Mouse (Mus musculus) ovary, postnatal 36 days (tissue): ENCODE results near the gene Ccdc36.
A peak's percentile ranks its signal among the peaks of the same experiment; 100 is the strongest.

ENCODE experiments used
- DNase-seq: peaks from one replicate; pipeline ENCODE4 v3.0.0; 2022; ENCODE audit warnings: low spot score, mixed read lengths

Gene Ccdc36

GRCm38 (mm10) chr9:108428384-108428783 is at the start of gene Ccdc36:
Gene Ccdc36, minus strand, starts transcription at chr9:108428484.
- DNase-seq, result no peak

GRCm38 (mm10) chr9:108474528-108474927 is 46.2 kb upstream of the Ccdc36 start:
- DNase-seq, result no peak

DNA sequence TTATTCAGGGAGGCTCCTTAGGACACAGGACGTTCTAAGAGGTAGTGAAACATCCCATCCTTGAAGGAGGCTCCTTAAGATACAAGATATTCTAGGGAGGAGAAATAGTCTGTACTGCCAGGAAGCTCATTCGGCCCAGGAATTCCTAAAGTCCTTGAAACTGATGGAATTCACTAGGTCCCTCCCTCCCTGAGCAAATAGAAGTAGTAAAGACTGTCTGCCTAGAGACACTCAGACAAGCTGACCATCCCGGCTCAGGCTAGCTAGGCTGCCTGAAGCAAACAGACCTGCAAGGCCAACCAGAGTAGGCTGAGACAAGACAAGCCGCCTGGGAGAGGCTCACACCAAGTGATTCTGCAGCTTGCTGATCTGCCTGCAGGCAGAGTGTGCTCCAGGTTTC is 41.6 kb upstream of the Ccdc36 start:
- no peak for DNase-seq

GRCm38 (mm10) chr9:108469430-108469829 is 41.1 kb upstream of the Ccdc36 start:
- DNase-seq, result no peak

- no peak for DNase-seq
Observed at GRCm38 (mm10) chr9:108466219-108466618, 37.9 kb upstream of the Ccdc36 start.

DNA sequence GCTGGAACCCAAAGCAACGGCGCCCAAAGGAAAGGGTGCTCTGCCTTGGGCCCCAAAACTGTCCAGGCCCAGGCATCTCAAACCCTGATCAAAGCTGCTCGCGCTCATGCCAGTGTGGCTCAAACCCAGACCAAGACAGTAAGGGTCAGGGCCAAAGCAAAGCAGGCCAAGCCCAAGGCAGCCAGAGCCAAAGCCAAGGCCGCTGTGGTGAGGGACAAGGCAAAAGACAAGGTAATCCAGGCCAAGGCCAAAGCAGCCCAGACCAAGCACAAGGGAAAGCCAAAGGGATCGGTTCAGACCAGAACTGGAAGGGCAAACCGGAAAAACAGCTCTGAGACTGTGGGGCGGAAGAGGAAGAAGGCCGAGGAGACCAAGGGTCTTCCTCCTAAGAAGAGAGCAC is 35.4 kb upstream of the Ccdc36 start:
- no peak for DNase-seq

- no peak for DNase-seq
Observed at GRCm38 (mm10) chr9:108462192-108462591, 33.9 kb upstream of the Ccdc36 start.

- DNase-seq, result no peak
Observed at GRCm38 (mm10) chr9:108461675-108462074, 33.4 kb upstream of the Ccdc36 start.

GRCm38 (mm10) chr9:108461181-108461631 is 32.9 kb upstream of the Ccdc36 start, which contains the start of gene Klhdc8b:
Gene Klhdc8b, minus strand, starts transcription at chr9:108461581.
- DNase-seq, result no peak

GRCm38 (mm10) chr9:108460319-108461178 is 32.3 kb upstream of the Ccdc36 start, which contains the start of gene Ccdc71:
Gene Ccdc71, plus strand, starts transcription at chr9:108460527.
- peak; percentile 84 for DNase-seq

GRCm38 (mm10) chr9:108459939-108460318 is 31.6 kb upstream of the Ccdc36 start:
- DNase-seq, result no peak

- no peak for DNase-seq
Observed at GRCm38 (mm10) chr9:108456953-108457352, 28.7 kb upstream of the Ccdc36 start.

- DNase-seq, result no peak
Observed at GRCm38 (mm10) chr9:108455747-108456571, 27.7 kb upstream of the Ccdc36 start.

GRCm38 (mm10) chr9:108454429-108454828 is 26.1 kb upstream of the Ccdc36 start:
- no peak for DNase-seq

DNA sequence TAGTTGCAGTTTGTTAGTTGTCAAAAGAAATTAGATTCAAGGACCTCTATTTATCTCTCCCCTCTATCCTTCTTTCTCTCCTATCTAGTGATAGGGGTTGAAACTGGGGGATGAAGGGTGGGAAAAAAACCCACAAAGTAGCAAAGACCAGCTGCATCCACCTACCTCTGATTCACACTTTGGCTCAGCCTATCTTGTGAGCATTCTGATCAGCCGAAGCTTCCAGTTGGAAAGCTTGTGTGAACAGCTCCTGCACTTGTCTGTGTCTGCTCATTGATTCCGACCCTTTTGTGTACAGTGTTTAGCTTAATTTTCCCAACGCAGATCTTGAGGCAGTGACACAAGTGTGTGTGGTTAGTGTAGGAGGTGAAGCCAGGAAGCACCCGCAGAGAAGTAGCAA is 25.2 kb upstream of the Ccdc36 start:
- no peak for DNase-seq

DNA sequence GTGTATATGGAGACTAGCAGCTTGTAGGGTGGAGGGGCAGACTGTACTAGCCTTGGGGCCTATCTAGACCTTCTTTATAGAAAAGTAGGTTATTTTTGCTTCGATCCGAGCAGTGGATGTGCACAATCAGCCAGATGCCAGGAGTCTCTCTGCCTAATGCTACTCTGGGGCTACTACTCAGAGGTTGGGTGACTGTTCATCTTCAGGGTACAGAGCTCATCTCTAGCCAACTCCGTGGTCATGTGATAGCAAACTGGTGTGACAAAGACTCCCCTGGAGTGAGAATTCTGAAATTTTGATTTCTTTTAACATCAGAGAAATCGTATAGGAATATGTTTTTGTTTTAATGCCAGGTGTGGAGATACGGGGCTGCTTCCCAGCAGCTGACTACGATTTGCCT is 24.6 kb upstream of the Ccdc36 start:
- DNase-seq, result no peak

GRCm38 (mm10) chr9:108452291-108452906 is 24.1 kb upstream of the Ccdc36 start:
- DNase-seq, result peak; percentile 86

DNA sequence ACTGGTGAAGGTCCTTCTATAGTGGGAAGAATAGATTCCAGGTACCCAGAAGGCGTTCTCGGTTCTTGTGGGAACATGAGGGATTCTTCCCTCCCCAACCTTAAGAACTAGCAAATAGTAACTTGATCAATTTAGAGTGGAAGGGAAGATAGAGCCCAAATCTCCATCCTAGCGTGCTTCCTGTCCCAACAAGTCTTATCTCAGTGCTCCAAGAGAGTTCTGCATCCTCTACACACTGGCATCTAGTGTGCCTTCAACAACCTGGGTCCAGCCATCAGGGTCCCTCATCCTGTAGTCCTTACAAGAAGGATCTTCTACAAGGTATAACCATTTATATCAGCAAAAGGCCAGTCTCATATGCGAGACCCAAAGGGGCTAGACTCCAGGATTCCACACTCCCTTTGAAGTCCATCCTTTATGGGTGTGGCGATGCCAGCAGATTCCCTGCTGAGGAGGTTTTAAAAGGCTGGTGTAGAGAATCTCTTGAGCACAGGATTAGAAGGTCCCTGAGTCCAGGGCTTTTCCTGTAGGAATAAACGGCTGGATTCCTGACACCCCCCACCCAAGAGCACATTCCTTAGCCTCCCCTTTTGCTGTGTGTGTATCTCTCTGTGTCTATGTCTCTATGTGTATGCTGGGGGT is 23.4 kb upstream of the Ccdc36 start:
- DNase-seq, result no peak

- no peak for DNase-seq
Observed at GRCm38 (mm10) chr9:108451170-108451493, 22.8 kb upstream of the Ccdc36 start.

DNA sequence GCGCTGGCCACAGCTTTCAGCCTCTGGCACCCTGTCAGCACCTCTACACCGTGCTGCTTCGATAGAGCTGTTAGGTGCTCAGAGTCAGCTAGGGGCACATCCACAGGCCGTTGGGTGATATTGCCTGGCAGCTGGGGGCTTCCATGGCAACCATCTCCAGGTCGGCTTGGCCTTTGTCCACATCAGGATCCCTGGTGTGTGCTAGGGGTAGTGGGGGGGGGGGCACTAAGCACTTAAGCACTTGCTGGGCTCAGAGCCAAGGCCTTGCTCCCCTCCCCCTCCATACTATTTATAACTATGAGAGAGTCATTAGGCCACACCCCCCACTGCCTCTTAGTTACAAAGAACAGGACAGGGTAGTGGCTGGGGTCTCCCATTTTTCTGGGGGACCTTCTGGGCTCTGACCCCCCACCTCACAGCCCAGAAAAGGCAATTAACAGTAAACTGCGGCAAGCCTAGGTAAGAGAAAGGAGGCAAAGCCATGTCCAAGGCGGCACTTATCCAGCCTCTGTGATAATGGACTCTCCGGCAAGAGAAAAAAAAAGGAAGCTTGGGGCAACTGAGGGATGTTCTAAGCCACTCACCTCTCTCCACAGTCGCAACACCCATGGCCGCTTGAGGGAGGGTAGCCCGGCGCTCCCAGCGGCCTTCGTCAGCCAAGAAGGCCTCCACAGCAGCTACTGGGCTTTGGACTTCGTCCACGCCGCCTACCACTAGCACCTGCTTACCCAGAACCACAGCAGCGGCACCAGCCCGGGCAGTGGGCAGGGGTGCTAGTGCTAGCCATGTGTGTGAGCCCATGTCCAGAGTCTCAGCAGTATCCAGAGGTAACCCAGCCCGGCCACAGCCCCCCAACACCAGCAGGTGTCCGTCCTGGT is 22.2 kb upstream of the Ccdc36 start:
- no peak for DNase-seq

DNA sequence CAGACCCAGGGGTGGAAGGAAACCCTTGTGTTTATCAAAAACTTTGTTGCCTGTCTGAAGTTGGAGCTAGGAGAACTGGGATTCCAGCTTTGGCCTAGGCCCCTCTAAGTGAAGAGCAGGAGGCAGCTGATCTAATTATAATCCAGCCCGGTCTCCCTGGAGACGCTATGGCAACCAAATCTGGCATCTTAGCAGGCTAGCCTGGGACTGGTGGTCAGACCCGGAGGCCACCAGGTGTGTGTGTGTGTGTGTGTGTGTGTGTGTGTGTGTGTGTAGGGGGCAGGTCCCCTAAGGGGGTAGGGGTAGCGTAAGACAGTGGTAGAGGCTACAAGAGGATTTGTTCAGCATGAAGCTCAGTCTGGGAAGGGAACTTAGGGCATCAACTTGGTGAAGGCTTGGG is 21.6 kb upstream of the Ccdc36 start:
- DNase-seq, result no peak
